Mouse (Mus musculus): ENCODE results near the gene Spint2. TPM values are rescaled to one million over a fixed set of nuclear protein-coding genes. Genes with fewer than 3 reads are reported as not detected.

Spint2 gene
- total RNA-seq, 1 experiment from 2014 or later = 36.9 TPM

Other genes starting within 250 kb of the Spint2 start
- gene Ryr1, start 156.7 kb downstream of the Spint2 start, total RNA-seq (2021) = 0.14 and 0.18 TPM in 2 replicates
- gene Rasgrp4, start 147.1 kb downstream of the Spint2 start, total RNA-seq (2021) = 0.90 and 1.7 TPM in 2 replicates
- gene Fam98c, start 125.7 kb downstream of the Spint2 start, total RNA-seq (2021) = 14.4 and 15.7 TPM in 2 replicates
- gene Ggn, start 111.7 kb downstream of the Spint2 start, total RNA-seq (2021) = 1.3 and 1.4 TPM in 2 replicates
- 7.4 and 11.0 TPM in 2 replicates for gene Spred3, start 111.5 kb downstream of the Spint2 start, total RNA-seq (2021)
- gene Psmd8, start 101.2 kb downstream of the Spint2 start, total RNA-seq (2021) = 176 and 192 TPM in 2 replicates
- 0.67 and 2.8 TPM in 2 replicates for gene Catsperg1, start 67.9 kb downstream of the Spint2 start, total RNA-seq (2021)
- gene Kcnk6, start 49.4 kb downstream of the Spint2 start, total RNA-seq (2021) = 1.1 and 1.6 TPM in 2 replicates
- gene Yif1b, start 43.6 kb downstream of the Spint2 start, total RNA-seq (2021) = 43.6 and 49.3 TPM in 2 replicates
- 0.86 and 2.0 TPM in 2 replicates for gene 2200002D01Rik, start 33.4 kb downstream of the Spint2 start, total RNA-seq (2021)
- 5.5 and 6.7 TPM in 2 replicates for gene Ppp1r14a, start 7.4 kb upstream of the Spint2 start, total RNA-seq (2021)
- gene Dpf1, start 22.0 kb upstream of the Spint2 start, total RNA-seq (2021) = 0.95 and 1.6 TPM in 2 replicates
- 36.3 and 36.6 TPM in 2 replicates for gene Sipa1l3, start 236.7 kb upstream of the Spint2 start, total RNA-seq (2021)

All from adrenal gland, postnatal 25 days (tissue).